Comparison of ENCODE assay signal across 7 mouse cellular contexts in genomic region chr14:21053151-21053550, GRCm38 (mm10). TPM values are rescaled to one million over a fixed set of nuclear protein-coding genes. Genes with fewer than 3 reads are reported as not detected.
A peak's percentile ranks its signal among the peaks of the same experiment; 100 is the strongest.
DNase-seq lines count a peak whose midpoint lies in the region; ATAC-seq and TF ChIP-seq lines count a peak whose summit lies in the region.

No protein-coding gene starts in this region.

- no peaks in the 10 kb centered on the region for H3K36me3 ChIP-seq in testis, adult 2 months (ENCODE audit: control insufficient read depth, insufficient read depth, low read length)
- no peaks in the 10 kb centered on the region for H3K36me3 ChIP-seq in heart, embryonic 16.5 days (ENCODE audit: control insufficient read depth, insufficient read depth)
- H3K36me3 ChIP-seq in liver, embryonic 16.5 days (ENCODE audit: control insufficient read depth, insufficient read depth) = no peaks in the 10 kb centered on the region

- peak overlapping the region; percentile 82 for H3K9ac ChIP-seq in heart, embryonic 16.5 days (ENCODE audit: low read length)
- H3K9ac ChIP-seq in liver, embryonic 16.5 days (ENCODE audit: low read depth, low read length) = peak overlapping the region; percentile 82

- no peaks in the 10 kb centered on the region for H3K9me3 ChIP-seq in heart, embryonic 16.5 days (replicated peaks; ENCODE audit: control insufficient read depth, low read length)
- peaks cover 6% of the 10 kb centered on the region for H3K9me3 ChIP-seq in liver, embryonic 16.5 days (replicated peaks; ENCODE audit: control insufficient read depth, low read length)

- ATAC-seq in heart, embryonic 16.5 days (replicated peaks; ENCODE audit: extremely low read depth, insufficient read depth, low FRiP score) = no peak
- ATAC-seq in liver, embryonic 16.5 days (ENCODE audit: low read depth) = no peak

- peak overlapping the region; percentile 82 for H3K4me3 ChIP-seq in testis, adult 2 months (ENCODE audit: control insufficient read depth, low read depth, low read length)
- H3K4me3 ChIP-seq in heart, embryonic 16.5 days (ENCODE audit: low read length) = peak overlapping the region; percentile 77
- peak overlapping the region; percentile 99 for H3K4me3 ChIP-seq in liver, embryonic 16.5 days (ENCODE audit: low read depth, low read length)

- WGBS in heart, embryonic 16.5 days = 5% methylated on average over 8 of the region's 8 CpGs
- WGBS in liver, embryonic 16.5 days (ENCODE audit: insufficient replicate concordance) = 10% methylated on average over 8 of the region's 8 CpGs

- no peaks in the 10 kb centered on the region for H3K27me3 ChIP-seq in testis, adult 2 months (ENCODE audit: control insufficient read depth, insufficient read depth, low read length)
- H3K27me3 ChIP-seq in heart, embryonic 16.5 days (ENCODE audit: control insufficient read depth, insufficient read depth, low read length) = no peaks in the 10 kb centered on the region
- no peaks in the 10 kb centered on the region for H3K27me3 ChIP-seq in liver, embryonic 16.5 days (ENCODE audit: control insufficient read depth, insufficient read depth, low read depth, low read length)

- H3K27ac ChIP-seq in testis, adult 2 months (ENCODE audit: control insufficient read depth, insufficient read depth, low read depth, low read length) = no peak overlapping the region
- H3K27ac ChIP-seq in heart, embryonic 16.5 days (ENCODE audit: low read length) = peak overlapping the region; percentile 95; the same call in 1 of the 2 replicates
- peak overlapping the region; percentile 92 for H3K27ac ChIP-seq in liver, embryonic 16.5 days (ENCODE audit: low read length)

- peak overlapping the region; percentile 97 for H3K4me2 ChIP-seq in heart, embryonic 16.5 days (ENCODE audit: low read depth, low read length)
- H3K4me2 ChIP-seq in liver, embryonic 16.5 days (ENCODE audit: low read depth, low read length) = peak overlapping the region; percentile 85

- no peak for DNase-seq in testis, postnatal 14 days (ENCODE audit: low spot score)
- no peak for DNase-seq in urinary bladder, postnatal 25 days (ENCODE audit: low spot score)
- no peak for DNase-seq in ovary, postnatal 14 days (ENCODE audit: low spot score)
- DNase-seq in embryo, embryonic 9.5 days (ENCODE audit: extremely low spot score) = no peak

- TF ChIP-seq CTCF in testis, adult 2 months (IDR thresholded peaks at IDR 0.05; ENCODE audit: control insufficient read depth, insufficient read depth, insufficient replicate concordance, low read depth, low read length) = no peak

- TF ChIP-seq POLR2A in testis, adult 2 months (IDR thresholded peaks at IDR 0.05; ENCODE audit: control insufficient read depth, low read depth, low read length) = no peak

- H3K4me1 ChIP-seq in testis, adult 2 months (ENCODE audit: control insufficient read depth, insufficient read depth, low read length) = peaks cover 4% of the 10 kb centered on the region; the same call in 1 of the 2 replicates
- H3K4me1 ChIP-seq in heart, embryonic 16.5 days (ENCODE audit: control insufficient read depth, insufficient read depth, low read length) = peaks cover 17% of the 10 kb centered on the region
- peaks cover 14% of the 10 kb centered on the region for H3K4me1 ChIP-seq in liver, embryonic 16.5 days (ENCODE audit: control insufficient read depth, low read depth, low read length)

RNA-seq across cellular contexts. Expression of gene Adk, which starts 0.8 kb away (rescaled TPM):
- polyA plus RNA-seq in testis, adult 2 months (2012; rRNA removed) = 22.4 and 23.4 TPM in 2 replicates
- 197 and 222 TPM in 2 replicates for polyA plus RNA-seq in heart, embryonic 16.5 days (2015; fragmentation: Nextera tagmentation; extraction: Ambion mirVana)
- 224 and 254 TPM in 2 replicates for polyA plus RNA-seq in liver, embryonic 16.5 days (2015; fragmentation: Nextera tagmentation; extraction: Ambion mirVana)

RNA-seq across cellular contexts. Expression of gene Ap3m1, which starts 0.8 kb away (rescaled TPM):
- 25.9 and 31.6 TPM in 2 replicates for polyA plus RNA-seq in testis, adult 2 months (2012; rRNA removed)
- polyA plus RNA-seq in heart, embryonic 16.5 days (2015; fragmentation: Nextera tagmentation; extraction: Ambion mirVana) = 54.4 and 60.7 TPM in 2 replicates
- 31.6 and 33.4 TPM in 2 replicates for polyA plus RNA-seq in liver, embryonic 16.5 days (2015; fragmentation: Nextera tagmentation; extraction: Ambion mirVana)
